8 mouse cellular contexts compared by ENCODE assay signal in the genomic region with DNA sequence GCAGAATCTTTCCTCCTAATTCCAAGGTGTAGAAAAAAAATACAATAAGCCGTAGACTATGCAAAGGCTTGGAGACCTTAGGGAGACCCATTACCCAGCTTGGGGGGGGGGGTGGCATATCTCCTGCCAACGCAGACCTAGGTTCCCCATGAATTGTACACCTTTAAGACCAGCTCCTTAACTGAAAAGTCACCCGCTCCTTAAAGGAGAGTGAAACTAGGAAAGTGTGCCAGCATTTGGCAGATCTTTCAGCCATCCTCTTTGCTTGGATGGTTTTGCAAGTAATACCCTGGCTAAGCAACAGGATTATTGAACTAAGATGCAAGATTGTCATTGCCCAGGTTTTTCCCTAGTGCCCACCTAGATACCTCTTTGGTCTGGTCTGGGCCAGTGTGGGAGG. TPM values are rescaled to one million over a fixed set of nuclear protein-coding genes. Genes with fewer than 3 reads are reported as not detected.
DNase-seq lines count a peak whose midpoint lies in the region; ATAC-seq and TF ChIP-seq lines count a peak whose summit lies in the region.

No protein-coding gene starts in this region.

- peak overlapping the region; percentile 63 for H3K4me2 ChIP-seq in lung, postnatal 0 days (replicated peaks; ENCODE audit: low read depth, low read length)
- peak overlapping the region; percentile 58 for H3K4me2 ChIP-seq in limb, embryonic 12.5 days
- H3K4me2 ChIP-seq in stomach, embryonic 16.5 days (ENCODE audit: low read depth, low read length): peak overlapping the region; percentile 77

- TF ChIP-seq EP300 in lung, postnatal 0 days (IDR thresholded peaks at IDR 0.05): no peak

- peak overlapping the region; percentile 56 for H3K4me3 ChIP-seq in lung, postnatal 0 days (ENCODE audit: low read depth, low read length)
- no peak overlapping the region for H3K4me3 ChIP-seq in lung, adult 2 months (replicated peaks; ENCODE audit: extremely low read depth, low read depth, low read length)
- peak overlapping the region; percentile 59 for H3K4me3 ChIP-seq in limb, embryonic 12.5 days (replicated peaks)
- peak overlapping the region; percentile 70 for H3K4me3 ChIP-seq in stomach, embryonic 16.5 days (replicated peaks; ENCODE audit: low read length)

- no peak for TF ChIP-seq CTCF in lung, postnatal 0 days (IDR thresholded peaks at IDR 0.05)
- TF ChIP-seq CTCF in lung, adult 2 months (IDR thresholded peaks at IDR 0.05; ENCODE audit: insufficient read depth, low read length): no peak

- peaks cover 11% of the 10 kb centered on the region for H3K4me1 ChIP-seq in lung, postnatal 0 days (ENCODE audit: insufficient read depth, low read depth, low read length)
- H3K4me1 ChIP-seq in lung, adult 2 months (ENCODE audit: control insufficient read depth, insufficient read depth, low read length): 0 out of 2 replicates have a peak, but pooled peaks cover 2% of the 10 kb centered on the region
- peaks cover 13% of the 10 kb centered on the region for H3K4me1 ChIP-seq in limb, embryonic 12.5 days (replicated peaks)
- H3K4me1 ChIP-seq in stomach, embryonic 16.5 days (ENCODE audit: control insufficient read depth, insufficient read depth, low read length): peaks cover 6% of the 10 kb centered on the region

- peak overlapping the region; percentile 76 for H3K27ac ChIP-seq in lung, postnatal 0 days (ENCODE audit: low read length)
- no peak overlapping the region for H3K27ac ChIP-seq in limb, embryonic 12.5 days
- peak overlapping the region; percentile 13; the same call in 1 of the 2 replicates for H3K27ac ChIP-seq in stomach, embryonic 16.5 days (ENCODE audit: low read length)

- no peak for ATAC-seq in lung, postnatal 0 days
- 0 out of 2 replicates have a peak, but pooled peaks have one; percentile 1 for ATAC-seq in limb, embryonic 12.5 days (ENCODE audit: insufficient number of reproducible peaks, insufficient read depth, low FRiP score, low TSS enrichment, low read depth)
- ATAC-seq in stomach, embryonic 16.5 days (ENCODE audit: insufficient read depth, low FRiP score): no peak

- no peaks in the 10 kb centered on the region for H3K36me3 ChIP-seq in lung, postnatal 0 days (ENCODE audit: insufficient read depth, low read length)
- H3K36me3 ChIP-seq in limb, embryonic 12.5 days: no peaks in the 10 kb centered on the region
- H3K36me3 ChIP-seq in stomach, embryonic 16.5 days (ENCODE audit: control insufficient read depth, insufficient read depth, low read length): no peaks in the 10 kb centered on the region

- no peak overlapping the region for H3K9ac ChIP-seq in lung, postnatal 0 days (replicated peaks; ENCODE audit: low read depth)
- peak overlapping the region; percentile 40; the same call in 1 of the 2 replicates for H3K9ac ChIP-seq in limb, embryonic 12.5 days (replicated peaks)
- peak overlapping the region; percentile 62 for H3K9ac ChIP-seq in stomach, embryonic 16.5 days (ENCODE audit: low read length)

- intact Hi-C loops in gastrocnemius, postnatal 14 days (cut with DNase I; ENCODE audit: low total_unique reads): no loop called here

- peak; percentile 57 for DNase-seq in cerebellum, adult 9-10 months
- DNase-seq in cerebellum, postnatal 4 days (ENCODE audit: low spot score in 2 of 2): no peak
- DNase-seq in lung, postnatal 0 days (ENCODE audit: low spot score): no peak
- no peak for DNase-seq in lung, adult 2 months
- DNase-seq in gastrocnemius, postnatal 14 days: no peak
- DNase-seq in right cerebral cortex, postnatal 36 days (ENCODE audit: low spot score in 2 of 2): no peak

- TF ChIP-seq POLR2A in lung, adult 2 months (IDR thresholded peaks at IDR 0.05; ENCODE audit: borderline replicate concordance, extremely low read depth, low read depth, low read length): no peak

- H3K9me3 ChIP-seq in lung, postnatal 0 days (ENCODE audit: low read length): no peaks in the 10 kb centered on the region
- no peaks in the 10 kb centered on the region for H3K9me3 ChIP-seq in limb, embryonic 12.5 days
- H3K9me3 ChIP-seq in stomach, embryonic 16.5 days (replicated peaks; ENCODE audit: control insufficient read depth, low read length): no peaks in the 10 kb centered on the region

- 55% methylated on average over 3 of the region's 3 CpGs for WGBS in lung, postnatal 0 days
- WGBS in lung, adult 2 months: 54% methylated on average over 3 of the region's 3 CpGs
- 61% methylated on average over 3 of the region's 3 CpGs for WGBS in limb, embryonic 12.5 days
- WGBS in stomach, embryonic 16.5 days: 60% methylated on average over 3 of the region's 3 CpGs

- no peaks in the 10 kb centered on the region for H3K27me3 ChIP-seq in lung, postnatal 0 days (replicated peaks; ENCODE audit: insufficient read depth, low read length)
- no peaks in the 10 kb centered on the region for H3K27me3 ChIP-seq in limb, embryonic 12.5 days
- no peaks in the 10 kb centered on the region for H3K27me3 ChIP-seq in stomach, embryonic 16.5 days (ENCODE audit: control insufficient read depth, insufficient read depth, low read length)

RNA-seq across cellular contexts. Expression of a gene that starts 0.6 kb away (rescaled TPM):
- 0.06 TPM in 1 of 2 replicates, not detected in the other for polyA plus RNA-seq in lung, postnatal 0 days (2015; fragmentation: Nextera tagmentation; extraction: Ambion mirVana)
- polyA plus RNA-seq in lung, adult 2 months (2012; rRNA removed): 1.5 and 1.9 TPM in 2 replicates
- 0.21 and 0.22 TPM in 2 replicates for polyA plus RNA-seq in limb, embryonic 12.5 days (2016; fragmentation: Nextera tagmentation; extraction: Ambion mirVana)
- polyA plus RNA-seq in stomach, embryonic 16.5 days (2015; fragmentation: Nextera tagmentation; extraction: Ambion mirVana): 0.17 TPM in 1 of 2 replicates, not detected in the other
- 1 to 10 TPM; 1.2 to 1.4 TPM for total RNA-seq in gastrocnemius, postnatal 14 days (2021)

RNA-seq across cellular contexts. Expression of a gene that starts 1.0 kb away (rescaled TPM):
- polyA plus RNA-seq in lung, postnatal 0 days (2015; fragmentation: Nextera tagmentation; extraction: Ambion mirVana): 2.3 and 2.7 TPM in 2 replicates
- 3.7 and 6.9 TPM in 2 replicates for polyA plus RNA-seq in lung, adult 2 months (2012; rRNA removed)
- 1.8 and 2.8 TPM in 2 replicates for polyA plus RNA-seq in limb, embryonic 12.5 days (2016; fragmentation: Nextera tagmentation; extraction: Ambion mirVana)
- polyA plus RNA-seq in stomach, embryonic 16.5 days (2015; fragmentation: Nextera tagmentation; extraction: Ambion mirVana): 2.9 and 4.4 TPM in 2 replicates
- 1 to 10 TPM; 2.4 to 2.7 TPM for total RNA-seq in gastrocnemius, postnatal 14 days (2021)

RNA-seq across cellular contexts. Expression of a gene that starts 34.5 kb away (rescaled TPM):
- 23.6 and 27.5 TPM in 2 replicates for polyA plus RNA-seq in lung, postnatal 0 days (2015; fragmentation: Nextera tagmentation; extraction: Ambion mirVana)
- 31.6 and 32.2 TPM in 2 replicates for polyA plus RNA-seq in lung, adult 2 months (2012; rRNA removed)
- polyA plus RNA-seq in limb, embryonic 12.5 days (2016; fragmentation: Nextera tagmentation; extraction: Ambion mirVana): 9.6 and 10.0 TPM in 2 replicates
- polyA plus RNA-seq in stomach, embryonic 16.5 days (2015; fragmentation: Nextera tagmentation; extraction: Ambion mirVana): 16.3 and 19.8 TPM in 2 replicates
- 1 to 10 TPM; 1.5 to 3.0 TPM for total RNA-seq in gastrocnemius, postnatal 14 days (2021)
